Mouse (Mus musculus) right cerebral cortex, postnatal 10 days (tissue): Measurements from ENCODE around the gene Gch1.

Experiments
- DNase-seq, 2 experiments: peaks; one replicate each; pipeline ENCODE4 v3.0.0; 2021; ENCODE audit warnings: low spot score in 2 of 2

Gch1 gene

DNA sequence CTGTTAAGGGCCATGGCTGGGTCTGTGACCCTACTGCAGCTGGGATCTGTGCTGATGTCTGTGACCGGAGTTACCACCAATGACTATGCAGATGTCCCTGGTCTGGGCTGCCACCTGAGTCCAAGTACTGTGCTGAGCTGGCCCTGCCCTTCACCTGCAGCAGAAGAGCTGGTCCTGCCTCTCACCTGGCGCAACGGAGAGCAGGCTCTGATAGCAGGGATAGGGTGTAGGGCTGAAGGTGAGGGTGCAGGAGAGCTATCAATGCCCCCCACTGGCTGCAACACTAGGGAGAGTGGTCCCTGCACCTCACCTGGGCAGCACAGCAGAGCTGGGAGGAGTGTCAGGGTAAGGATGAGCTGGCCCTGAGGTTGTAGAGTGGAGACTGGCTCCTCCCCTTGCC is 17.4 kb upstream of the Gch1 start:
- DNase-seq, result no peak

DNA sequence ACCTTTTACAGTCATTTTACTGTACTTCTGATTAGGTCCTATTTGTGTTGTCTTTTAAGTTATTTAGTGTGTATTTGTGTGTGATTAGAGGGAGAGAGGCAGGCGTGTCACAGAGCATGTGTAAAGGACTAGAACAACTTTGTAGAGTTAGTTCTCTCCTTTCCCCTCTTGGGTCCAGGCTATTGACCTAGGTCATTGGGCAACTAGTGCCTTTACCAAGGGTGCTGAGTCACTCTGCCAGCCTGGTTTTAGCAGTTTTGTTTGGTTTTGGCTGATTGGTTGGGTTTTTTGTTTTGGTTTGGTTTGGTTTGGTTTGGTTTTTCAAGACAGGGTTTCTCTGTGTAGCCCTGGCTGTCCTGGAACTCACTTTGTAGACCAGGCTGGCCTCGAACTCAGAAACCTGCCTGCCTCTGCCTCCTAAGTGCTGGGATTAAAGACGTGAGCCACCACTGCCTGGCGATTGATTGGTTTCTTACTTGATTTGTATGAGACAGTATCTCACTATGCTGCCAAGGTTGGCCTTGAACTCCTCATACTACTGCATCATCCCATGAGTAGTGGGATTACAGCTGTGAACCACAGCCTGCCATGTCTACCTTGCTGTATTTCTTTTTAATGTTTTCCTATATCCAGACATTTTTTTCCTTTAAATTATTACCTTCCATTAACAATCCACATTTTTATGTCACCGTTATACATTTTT is 16.2 kb upstream of the Gch1 start:
- no peak for DNase-seq

DNA sequence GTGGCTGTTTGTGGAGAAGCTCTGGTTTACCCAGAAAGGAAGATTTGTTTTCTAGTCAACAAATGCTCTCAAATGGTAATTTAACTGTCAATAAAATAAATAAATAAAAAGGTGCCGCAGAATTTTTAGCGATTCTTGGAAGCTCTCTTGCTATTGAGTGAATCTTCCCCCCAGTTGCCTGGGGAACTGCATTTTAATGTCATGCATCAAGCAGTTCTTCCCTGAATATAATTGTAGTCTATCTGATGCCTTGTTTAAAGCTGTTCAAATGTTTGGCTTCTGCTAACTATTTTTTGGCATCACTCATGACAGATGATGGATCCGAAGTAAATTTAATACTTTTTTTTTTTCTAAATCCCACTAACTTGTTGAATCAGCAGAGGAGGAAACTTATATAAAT is 8.1 kb upstream of the Gch1 start:
- DNase-seq, result peak in 1 of 2 experiments; percentile 61

DNA sequence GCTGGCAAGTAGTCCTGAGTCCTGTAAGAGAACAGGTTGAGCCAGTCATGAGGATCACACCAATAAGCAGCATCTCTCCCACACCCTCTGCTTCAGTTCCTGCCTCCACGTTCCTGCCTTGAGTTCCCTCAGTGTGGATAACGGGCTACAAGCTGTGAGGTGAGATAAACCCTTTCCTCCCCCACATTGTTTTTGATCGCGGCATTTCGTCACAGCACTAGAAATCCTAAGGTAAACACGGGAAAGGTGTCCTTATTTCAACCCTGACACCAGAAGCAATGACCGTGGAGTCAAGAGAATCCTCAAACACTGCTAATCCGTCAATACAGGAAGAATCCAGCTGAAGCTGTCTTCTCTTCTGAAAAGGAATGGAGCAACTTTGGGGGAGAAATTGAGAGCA is 7.5 kb upstream of the Gch1 start:
- no peak for DNase-seq

DNA sequence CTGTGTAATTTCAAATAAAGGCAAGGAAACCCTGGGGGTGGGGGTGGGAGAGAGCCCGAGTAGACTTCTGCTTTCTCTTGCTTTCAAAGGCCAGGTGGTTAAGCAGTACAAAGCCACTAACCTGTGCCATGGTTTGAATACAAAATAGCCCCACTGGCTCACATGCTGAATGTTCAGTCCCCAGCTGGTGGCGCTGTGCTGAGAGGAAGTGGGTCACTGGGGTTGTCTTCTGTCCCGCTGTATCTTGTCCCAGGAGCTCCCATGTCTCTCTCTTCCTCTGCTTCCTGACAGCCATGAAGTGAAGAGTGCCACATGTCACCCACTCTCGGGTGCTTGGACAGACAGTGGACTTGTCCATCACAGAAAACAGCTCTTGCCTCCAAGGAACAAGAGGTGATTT is 4.9 kb upstream of the Gch1 start:
- no peak for DNase-seq

DNA sequence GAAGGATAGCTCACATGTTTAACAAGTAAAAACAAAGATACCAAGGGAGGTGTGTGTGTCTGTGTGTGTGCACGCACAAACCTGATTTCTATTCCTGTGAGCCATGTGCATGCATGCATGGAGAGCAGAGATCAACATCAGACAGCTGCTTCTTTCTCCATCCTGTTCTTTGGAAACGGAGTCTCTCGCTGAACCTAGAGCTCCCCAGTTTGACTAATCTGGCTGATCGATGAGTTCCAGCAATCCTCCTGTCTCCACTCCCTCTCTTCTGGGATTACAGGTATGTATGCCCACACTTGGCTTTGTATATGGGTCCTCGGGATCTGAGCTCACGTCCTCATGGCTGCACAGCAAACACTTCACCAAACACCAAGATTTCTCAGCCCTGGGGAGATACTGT is 4.3 kb upstream of the Gch1 start:
- no peak for DNase-seq

DNA sequence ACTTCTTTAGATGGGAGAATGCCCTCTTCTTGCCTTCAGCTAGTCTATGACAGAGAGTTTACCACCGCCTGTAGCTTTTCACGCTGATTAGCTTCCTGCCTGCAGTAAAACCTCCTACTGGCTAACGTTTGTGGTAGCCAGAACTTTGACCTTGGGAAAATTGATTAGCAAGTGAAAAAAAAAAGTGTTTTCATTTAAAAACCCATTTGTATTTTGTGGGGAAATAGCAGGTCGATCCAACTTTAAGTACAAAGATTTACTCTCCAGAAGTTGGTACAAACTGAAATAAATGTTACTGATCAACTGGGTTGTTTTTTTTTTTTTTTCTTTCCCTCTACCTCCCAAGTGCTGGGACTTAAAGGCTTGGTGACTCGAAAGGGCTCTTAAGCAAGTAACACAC is 2.6 kb upstream of the Gch1 start:
- DNase-seq, result no peak

DNA sequence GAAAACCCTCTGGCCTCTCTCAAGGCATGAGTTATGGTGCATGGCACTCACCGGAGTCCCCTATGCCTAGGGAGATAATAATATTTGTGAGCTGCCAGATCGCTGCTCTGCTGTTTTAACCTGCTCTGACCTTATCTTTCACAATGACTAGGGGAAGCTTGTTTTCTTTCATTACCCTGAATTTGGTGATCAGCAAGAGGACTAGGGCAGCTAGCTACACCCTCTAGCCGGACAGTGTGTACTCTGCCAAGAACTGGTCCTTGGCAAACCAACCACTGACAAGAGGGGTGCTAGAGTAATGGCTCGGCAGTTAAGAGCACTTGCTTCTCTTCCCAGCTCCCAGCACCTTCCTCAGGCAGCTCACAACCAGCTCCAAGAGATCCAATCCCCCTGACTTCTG is 1.4 kb upstream of the Gch1 start:
- no peak for DNase-seq

DNA sequence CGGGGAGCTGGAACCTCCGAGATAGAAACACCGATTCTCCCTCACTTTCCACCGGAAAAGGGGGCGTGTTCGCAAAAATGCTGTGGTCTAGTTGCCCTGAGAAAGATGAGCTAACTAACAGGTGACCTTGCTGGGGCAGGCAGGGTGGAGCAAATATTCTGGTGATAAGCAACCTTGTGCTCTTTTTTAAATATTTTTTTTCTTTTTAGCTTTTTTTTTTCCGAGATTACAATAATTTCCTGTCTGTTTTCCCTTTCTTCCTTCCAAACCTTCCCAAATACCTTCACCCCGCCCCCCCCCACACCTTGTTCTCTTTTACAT is 382 bp upstream of the Gch1 start:
- no peak for DNase-seq

DNA sequence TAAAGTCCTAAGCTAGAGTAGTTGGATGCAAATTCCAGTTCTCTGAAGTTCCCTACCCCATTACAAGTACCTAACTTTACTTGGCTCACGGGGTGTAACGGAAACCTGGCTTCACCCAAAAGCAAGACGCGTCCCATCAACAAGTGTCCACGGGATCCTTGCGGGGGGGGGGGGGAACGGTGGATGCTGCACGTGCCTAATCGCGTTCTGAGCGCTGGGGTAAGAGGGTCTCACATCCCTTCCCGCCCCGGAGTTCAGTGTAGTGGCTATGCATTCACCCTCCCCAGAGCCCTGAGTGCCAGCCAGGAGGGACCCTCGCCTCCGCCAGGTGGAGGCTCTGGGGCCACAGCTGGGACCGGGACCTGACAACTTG is 752 bp downstream of the Gch1 start:
- no peak for DNase-seq

DNA sequence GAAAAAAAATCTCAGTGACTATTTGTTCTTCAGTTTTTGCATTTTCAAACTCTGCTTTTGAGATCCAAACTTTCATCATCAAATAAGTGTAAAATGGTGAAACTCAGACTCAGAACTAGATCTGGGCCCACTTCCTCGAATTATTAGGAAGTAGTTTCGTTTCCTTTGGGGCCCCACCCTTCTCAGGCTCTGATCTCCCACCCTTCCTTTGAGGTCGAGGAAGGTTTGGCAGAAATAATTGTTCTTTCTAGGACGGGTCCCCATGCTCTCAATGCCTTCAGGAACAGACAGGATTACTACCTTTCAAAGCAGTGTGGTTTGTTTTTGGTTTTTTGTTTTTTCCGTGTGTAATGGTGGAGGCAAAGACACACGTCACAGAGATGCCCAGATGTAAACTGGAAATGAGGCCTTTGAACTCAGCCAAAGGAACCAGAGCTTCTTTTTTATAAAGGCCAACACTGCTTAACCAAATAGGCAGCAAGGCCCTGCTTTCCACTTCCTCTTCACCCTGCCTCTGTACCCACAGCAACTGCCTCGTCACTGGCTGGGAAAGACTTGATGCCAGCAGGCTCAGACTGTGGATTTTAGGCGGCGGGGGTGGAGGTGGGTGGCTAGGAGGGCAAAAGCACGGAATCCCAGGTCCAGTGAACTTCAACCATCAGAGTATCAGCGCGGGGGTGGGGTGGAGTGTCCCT is 1.4 kb downstream of the Gch1 start:
- no peak for DNase-seq

DNA sequence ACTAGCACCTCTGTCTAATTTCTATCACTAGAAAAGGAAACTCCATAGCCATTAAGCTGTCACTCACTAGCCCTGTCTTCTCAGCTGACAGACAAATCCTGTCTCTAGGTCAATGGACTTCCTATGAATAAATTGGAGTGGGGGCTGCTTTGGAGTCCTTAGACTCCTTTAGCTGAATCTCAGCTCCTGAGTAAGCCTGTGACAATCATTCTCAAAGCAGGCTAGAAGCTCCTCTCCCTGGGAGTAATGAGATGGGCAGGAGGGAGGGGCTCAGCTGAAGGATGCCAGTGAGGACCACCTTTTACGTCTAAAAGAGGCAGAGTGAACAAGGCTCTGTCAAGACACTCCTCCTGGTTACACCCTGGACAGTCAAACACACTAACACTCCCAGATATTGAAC is 2.0 kb downstream of the Gch1 start:
- no peak for DNase-seq

DNA sequence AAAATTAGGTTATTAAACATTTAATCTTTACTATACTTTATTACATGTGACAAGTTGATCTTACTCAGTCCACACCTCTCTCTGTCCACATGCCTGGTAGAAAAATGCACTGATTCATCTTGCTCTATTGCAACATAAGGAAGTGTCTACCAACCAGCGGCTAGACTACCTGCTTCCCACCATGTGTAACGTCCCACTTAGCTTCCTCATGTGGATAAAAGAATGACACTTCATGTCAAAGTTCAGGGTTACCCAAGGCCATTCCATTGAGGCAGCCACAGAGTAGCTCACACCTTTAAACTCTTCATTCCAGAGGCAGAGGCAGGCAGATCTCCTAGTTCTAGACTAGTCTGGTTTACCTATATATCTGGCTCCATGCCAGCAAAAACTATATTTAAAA is 2.7 kb downstream of the Gch1 start:
- DNase-seq, result no peak

DNA sequence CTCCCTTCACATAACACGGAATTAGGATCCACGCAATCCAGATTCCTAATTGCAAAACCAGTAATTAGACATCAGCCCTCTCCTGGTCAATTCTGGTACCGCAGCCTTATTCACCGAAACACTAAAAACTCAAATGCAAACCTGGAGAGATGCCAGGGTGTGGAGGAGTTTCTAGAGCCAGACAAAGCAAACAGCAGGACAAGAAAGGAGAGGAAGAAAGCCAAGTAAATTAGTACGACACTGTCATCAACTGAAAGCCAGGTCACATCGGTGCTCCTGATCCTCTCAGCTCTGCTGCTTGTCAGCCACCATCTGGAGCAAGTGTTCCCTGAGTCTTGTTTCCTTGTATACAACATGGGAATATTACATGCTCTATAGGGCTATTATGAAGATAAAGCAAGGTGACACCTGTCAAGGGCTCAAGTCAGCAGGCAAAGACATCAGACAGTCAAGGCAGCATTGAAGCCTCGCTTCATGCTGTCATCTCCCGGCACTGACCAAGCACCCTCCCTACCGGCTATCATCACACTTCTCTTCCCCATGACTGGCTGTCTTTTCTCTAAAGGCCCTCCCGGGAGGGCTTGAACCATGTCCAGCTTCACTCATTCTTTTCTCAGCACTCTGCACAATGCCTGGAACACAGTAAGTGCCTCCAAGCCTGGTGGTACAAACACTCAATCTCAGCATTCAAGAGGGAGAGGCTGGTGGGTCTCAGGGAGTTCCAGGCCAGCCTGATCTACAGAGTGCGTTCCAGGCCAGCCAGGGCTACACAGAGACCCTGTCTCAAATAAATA is 7.5 kb downstream of the Gch1 start:
- peak; percentile 64 to 65 for DNase-seq

DNA sequence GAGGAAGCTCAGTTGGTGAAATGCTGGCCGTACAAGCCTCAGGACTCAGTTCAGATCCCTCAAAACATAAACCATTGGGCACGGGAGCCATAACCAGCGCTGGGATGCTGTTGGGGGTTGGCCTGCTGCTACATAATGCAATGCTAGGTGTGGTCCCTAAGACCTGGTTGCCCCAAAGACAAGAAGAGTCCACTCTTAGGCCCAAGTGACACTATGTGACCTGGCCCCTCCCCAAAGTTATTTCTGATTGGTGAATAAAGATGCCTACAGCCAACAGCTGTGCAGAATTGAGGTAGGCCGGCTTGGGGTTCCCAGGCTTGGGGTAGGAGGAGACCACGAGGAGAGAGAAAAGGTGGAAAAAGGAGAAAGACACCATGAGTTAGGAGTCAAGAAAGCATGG is 10.4 kb downstream of the Gch1 start:
- no peak for DNase-seq

DNA sequence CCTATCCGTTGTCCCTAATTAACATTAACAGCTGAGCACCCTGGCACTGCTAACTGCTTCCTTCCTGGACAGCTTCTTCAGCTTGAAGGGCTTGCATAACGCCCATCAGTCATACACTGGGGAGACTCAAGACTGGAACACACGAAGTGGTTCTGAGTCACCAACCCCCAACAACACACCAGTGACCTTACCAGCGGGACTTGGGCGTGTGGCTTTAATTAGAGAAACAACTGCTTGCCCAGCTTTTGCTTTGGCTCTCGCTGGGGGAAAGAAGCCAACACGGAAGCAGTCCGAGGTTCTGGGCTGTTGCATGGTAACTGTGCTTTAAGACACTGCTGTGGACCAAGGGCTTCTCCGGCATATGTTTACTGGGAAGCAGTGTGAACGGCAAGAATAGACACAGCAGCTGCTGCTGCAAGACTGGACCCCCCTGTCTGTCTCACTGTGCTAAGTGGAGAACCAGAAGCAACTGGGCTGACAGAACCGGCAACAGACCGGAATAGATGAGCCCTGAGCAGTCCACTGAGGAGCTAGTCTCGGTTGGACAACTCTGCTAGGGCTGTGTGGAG is 11.3 kb downstream of the Gch1 start:
- peak; percentile 55 to 75 for DNase-seq

DNA sequence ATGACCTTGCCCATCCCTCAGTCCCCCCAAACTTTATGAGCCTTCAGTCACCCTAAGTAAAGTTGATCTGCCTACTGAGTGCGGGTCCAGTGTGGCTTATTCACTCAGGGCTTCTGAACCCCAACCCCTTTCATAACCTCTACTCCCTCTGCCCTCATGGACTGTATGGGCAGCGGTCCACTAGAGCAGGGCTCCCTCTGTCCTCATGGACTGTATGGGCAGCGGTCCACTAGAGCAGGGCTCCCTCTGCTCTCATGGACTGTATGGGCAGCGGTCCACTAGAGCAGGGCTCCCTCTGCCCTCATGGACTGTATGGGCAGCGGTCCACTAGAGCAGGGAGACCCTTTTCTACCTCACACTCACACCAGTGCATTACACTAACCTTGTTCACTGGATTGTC is 13.0 kb downstream of the Gch1 start:
- no peak for DNase-seq

DNA sequence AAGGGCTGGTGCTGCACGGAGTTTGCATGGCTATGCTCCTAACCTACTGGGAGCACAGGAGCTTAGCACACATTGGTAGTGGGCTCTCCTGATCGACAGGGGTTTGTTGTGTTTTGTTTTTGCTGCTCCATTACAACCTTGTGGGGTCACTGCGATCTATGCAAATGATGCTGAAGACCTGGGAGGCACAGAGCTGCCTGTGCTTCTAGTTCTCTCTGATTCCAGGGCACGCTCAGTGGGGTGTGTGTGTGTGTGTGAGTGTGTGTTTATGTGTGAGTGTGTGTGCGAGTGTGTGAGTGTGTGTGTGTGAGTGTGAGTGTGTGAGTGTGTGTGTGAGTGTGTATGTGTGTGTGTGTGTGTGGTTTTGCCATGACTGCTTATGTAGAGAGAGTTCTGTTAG is 14.1 kb downstream of the Gch1 start:
- no peak for DNase-seq

DNA sequence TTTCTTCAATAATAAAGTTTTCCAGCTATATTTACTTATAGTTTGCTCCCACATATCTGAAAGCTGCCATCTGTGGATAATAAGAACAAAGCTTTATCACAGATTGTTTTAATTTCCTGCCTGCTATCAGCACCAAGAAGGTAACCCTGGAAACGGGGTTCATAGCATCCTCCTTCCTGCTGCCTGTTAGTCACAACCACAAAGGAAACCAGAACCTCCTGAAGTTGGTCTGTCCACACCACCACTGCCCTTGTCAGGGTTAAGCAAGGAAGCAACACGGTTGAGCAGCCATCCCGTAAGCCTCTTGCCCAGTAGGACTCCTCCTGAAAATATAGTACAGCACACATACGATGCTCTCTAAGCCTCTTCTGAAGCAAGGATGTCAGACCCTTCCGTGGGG is 17.1 kb downstream of the Gch1 start:
- no peak for DNase-seq

DNA sequence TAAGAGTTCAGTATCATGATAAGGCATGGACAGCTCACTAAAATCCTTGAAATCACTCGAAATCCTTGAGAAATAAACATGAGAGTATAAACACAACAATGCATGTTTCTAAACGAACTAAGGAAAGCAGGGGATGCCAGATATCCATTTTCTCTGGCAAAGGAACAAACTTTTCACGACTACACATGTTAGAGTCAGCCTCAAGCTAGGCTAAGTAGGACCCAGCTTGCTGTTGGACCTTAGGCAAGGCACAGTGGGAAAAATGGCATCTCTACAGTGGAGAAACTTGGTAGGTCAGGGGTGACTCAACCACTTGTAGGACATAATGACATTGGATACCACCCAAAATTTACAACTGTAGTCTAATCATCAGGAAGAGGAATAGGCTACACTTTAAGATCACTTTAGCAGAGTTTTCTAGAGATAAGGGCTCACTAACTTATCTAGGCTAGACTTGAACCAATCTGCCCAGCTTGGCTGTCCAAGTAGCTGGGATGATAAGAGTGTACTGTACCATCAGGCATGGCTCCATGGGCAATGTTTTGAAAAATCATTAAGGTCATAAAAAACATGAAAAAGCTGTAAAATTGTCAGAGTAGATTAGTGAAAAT is 18.6 kb downstream of the Gch1 start:
- no peak for DNase-seq

DNA sequence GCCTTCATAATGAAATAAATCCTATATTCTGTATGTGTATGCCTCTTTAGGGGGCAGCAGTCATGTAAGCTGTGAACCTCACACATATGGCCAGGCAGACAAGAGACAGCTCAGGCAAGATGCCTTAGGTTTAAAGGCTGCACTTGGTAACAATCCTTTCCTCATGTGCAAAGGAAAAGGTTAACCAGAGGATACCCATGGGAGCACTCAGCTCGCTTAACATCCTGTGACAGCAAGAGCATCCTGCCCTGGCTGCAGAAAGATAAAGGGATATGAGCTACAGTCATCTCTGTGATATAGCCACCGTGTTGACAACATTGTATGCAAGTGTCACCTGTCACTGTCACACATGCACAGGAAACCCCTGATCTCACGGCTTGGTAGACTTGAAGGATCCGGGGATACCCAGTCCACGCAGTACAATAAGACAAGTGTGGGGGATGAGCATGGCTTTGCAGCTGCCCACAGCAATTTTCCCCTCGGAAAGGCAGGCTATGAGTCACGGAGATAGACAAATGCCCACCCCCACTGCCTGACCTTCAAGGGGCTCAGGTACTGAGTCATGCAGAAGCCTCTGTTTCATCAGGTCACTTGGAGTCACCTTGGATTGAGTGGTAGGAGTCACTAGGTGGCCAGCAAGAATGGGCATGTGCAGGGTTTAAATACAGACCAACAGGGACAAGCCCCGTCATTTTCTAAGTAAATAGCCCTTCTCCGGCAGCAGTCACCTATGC is 19.4 kb downstream of the Gch1 start:
- DNase-seq, result no peak

DNA sequence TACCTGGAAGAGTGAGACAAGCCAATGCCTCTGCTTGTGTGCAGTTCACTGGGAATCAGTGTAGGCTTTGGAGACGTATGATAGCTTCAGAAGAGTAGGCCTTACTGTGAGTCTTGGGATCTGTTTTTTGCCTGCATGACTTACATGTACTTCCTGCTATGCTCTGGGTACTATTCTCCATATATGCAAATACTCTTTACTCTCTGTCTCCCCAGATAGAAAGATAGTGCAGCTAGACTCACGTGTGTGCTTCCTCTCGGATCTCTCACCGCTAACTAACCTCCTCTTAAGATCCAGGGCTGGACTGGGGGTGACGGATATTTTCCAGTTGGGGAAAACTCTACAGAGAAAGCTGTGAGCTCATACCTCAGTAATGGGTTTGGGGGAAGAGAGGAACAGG is 23.5 kb downstream of the Gch1 start:
- no peak for DNase-seq
